Mouse (Mus musculus): Measurements from ENCODE around the gene 1600002K03Rik. TPM values are rescaled to one million over a fixed set of nuclear protein-coding genes. Genes with fewer than 3 reads are reported as not detected.
"Not testable (repeated sequence)": the region's sequence is repeated elsewhere in the genome, so short reads cannot be mapped to it uniquely, and the experiment has no call there.

Gene 1600002K03Rik
- total and polyA plus RNA-seq, 2 experiments, result 5.1 to 10.0 TPM

DNA sequence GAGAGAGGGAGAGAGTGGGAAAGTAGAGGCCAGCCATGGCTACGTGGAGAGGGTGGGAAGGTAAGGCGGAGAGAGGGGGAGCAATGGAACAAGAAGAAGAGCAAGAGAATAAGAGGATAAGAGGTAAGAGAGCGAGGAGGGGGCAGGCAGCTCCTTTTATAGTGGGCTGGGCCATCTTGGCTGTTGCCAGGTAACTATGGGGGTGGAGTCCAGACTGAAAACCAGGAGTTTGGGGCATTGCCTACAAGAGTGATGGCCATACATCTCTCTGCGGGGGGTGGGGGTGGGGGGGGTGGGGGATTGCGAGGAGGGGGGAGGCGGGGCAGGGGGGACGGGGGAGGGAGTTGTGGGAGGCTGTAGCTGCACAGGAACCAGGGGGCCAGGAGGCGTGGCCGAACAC lies 47.9 kb downstream of the 1600002K03Rik start:
- Histone ChIP-seq H3K27me3 (ENCODE audit: control insufficient read depth, insufficient read depth, low read length) (no peaks in the 10 kb centered on the region), H3K36me3 (ENCODE audit: control insufficient read depth, insufficient read depth, low read length) (no peaks in the 10 kb centered on the region), H3K27ac (replicated peaks; ENCODE audit: insufficient read depth, low read depth, low read length) (no peak overlapping the region), H3K9ac (ENCODE audit: low read depth, low read length) (no peak overlapping the region), H3K4me1 (ENCODE audit: control insufficient read depth, insufficient read depth, low read length) (no peaks in the 10 kb centered on the region), H3K79me2 (ENCODE audit: control insufficient read depth, insufficient read depth, low read length) (no peaks in the 10 kb centered on the region), H3K4me3 (ENCODE audit: insufficient read depth, low read depth, low read length) (no peak overlapping the region)
- TF ChIP-seq CTCF (IDR thresholded peaks at IDR 0.05; ENCODE audit: low read depth, low read length) (no peak), POLR2A (IDR thresholded peaks at IDR 0.05; ENCODE audit: extremely low read depth, insufficient read depth, low read length) (no peak)
- WGBS, result 52% methylated on average over 9 of the region's 9 CpGs
- DNase-seq (ENCODE audit: extremely low read depth, low read depth, low spot score), result no peak

DNA sequence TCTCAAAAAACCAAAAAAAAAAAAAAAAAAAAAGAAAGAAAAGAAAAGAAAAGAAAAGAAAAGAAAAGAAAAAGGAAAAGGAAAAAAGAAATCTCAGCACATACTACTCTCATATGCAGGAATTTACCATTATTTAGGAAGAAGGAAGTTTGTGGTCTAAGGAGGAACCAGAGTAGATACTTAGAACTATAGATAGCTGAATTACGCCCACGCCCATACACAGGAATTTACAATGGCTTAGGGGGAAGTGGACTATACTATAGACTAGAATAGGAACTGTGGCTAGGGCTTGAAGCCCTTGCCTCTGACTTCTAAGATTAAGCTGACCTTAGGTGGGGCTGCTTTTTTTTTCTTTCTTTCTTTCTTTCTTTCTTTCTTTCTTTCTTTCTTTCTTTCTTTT lies 50.4 kb downstream of the 1600002K03Rik start:
- not testable (repeated sequence) for H3K27me3 ChIP-seq (ENCODE audit: control insufficient read depth, insufficient read depth, low read length); H3K36me3 ChIP-seq (ENCODE audit: control insufficient read depth, insufficient read depth, low read length); DNase-seq (ENCODE audit: extremely low read depth, low read depth, low spot score); H3K79me2 ChIP-seq (ENCODE audit: control insufficient read depth, insufficient read depth, low read length); H3K27ac ChIP-seq (replicated peaks; ENCODE audit: insufficient read depth, low read depth, low read length); H3K9ac ChIP-seq (ENCODE audit: low read depth, low read length); H3K4me1 ChIP-seq (ENCODE audit: control insufficient read depth, insufficient read depth, low read length); H3K4me3 ChIP-seq (ENCODE audit: insufficient read depth, low read depth, low read length)
- 84% methylated on average over 2 of the region's 2 CpGs for WGBS

Other genes starting within 250 kb of the 1600002K03Rik start
- gene Arid3a, start 245.9 kb upstream of the 1600002K03Rik start, total RNA-seq (2014; rRNA removed), result 0.37 and 0.74 TPM in 2 replicates
- gene Arid3a, start 245.9 kb upstream of the 1600002K03Rik start, polyA plus RNA-seq (2012; rRNA removed), result 0.69 and 1.7 TPM in 2 replicates
- gene Wdr18, start 212.8 kb upstream of the 1600002K03Rik start, total RNA-seq (2014; rRNA removed), result 24.8 TPM in 2 replicates
- 59.8 and 63.3 TPM in 2 replicates for gene Wdr18, start 212.8 kb upstream of the 1600002K03Rik start, polyA plus RNA-seq (2012; rRNA removed)
- 0.18 TPM in 1 of 2 replicates, not detected in the other for gene Grin3b, start 202.2 kb upstream of the 1600002K03Rik start, total RNA-seq (2014; rRNA removed)
- 0.45 TPM in 2 replicates for gene Grin3b, start 202.2 kb upstream of the 1600002K03Rik start, polyA plus RNA-seq (2012; rRNA removed)
- 35.7 and 51.7 TPM in 2 replicates for gene Tmem259, start 188.6 kb upstream of the 1600002K03Rik start, total RNA-seq (2014; rRNA removed)
- 223 and 259 TPM in 2 replicates for gene Tmem259, start 188.6 kb upstream of the 1600002K03Rik start, polyA plus RNA-seq (2012; rRNA removed)
- 5.2 and 6.4 TPM in 2 replicates for gene Cnn2, start 184.4 kb upstream of the 1600002K03Rik start, total RNA-seq (2014; rRNA removed)
- gene Cnn2, start 184.4 kb upstream of the 1600002K03Rik start, polyA plus RNA-seq (2012; rRNA removed), result 6.9 and 9.8 TPM in 2 replicates
- 1.4 and 1.9 TPM in 2 replicates for gene Abca7, start 176.4 kb upstream of the 1600002K03Rik start, total RNA-seq (2014; rRNA removed)
- gene Abca7, start 176.4 kb upstream of the 1600002K03Rik start, polyA plus RNA-seq (2012; rRNA removed), result 3.2 and 3.4 TPM in 2 replicates
- gene Arhgap45, start 156.3 kb upstream of the 1600002K03Rik start, total RNA-seq (2014; rRNA removed), result 4.5 and 4.6 TPM in 2 replicates
- 7.7 and 10.9 TPM in 2 replicates for gene Arhgap45, start 156.3 kb upstream of the 1600002K03Rik start, polyA plus RNA-seq (2012; rRNA removed)
- 26.4 and 39.1 TPM in 2 replicates for gene Polr2e, start 133.1 kb upstream of the 1600002K03Rik start, total RNA-seq (2014; rRNA removed)
- gene Polr2e, start 133.1 kb upstream of the 1600002K03Rik start, polyA plus RNA-seq (2012; rRNA removed), result 71.1 and 74.6 TPM in 2 replicates
- gene Gpx4, start 125.8 kb upstream of the 1600002K03Rik start, total RNA-seq (2014; rRNA removed), result 712 and 752 TPM in 2 replicates
- 535 and 559 TPM in 2 replicates for gene Gpx4, start 125.8 kb upstream of the 1600002K03Rik start, polyA plus RNA-seq (2012; rRNA removed)
- 8.9 and 11.8 TPM in 2 replicates for gene Sbno2, start 67.4 kb upstream of the 1600002K03Rik start, total RNA-seq (2014; rRNA removed)
- 19.2 and 25.9 TPM in 2 replicates for gene Sbno2, start 67.4 kb upstream of the 1600002K03Rik start, polyA plus RNA-seq (2012; rRNA removed)
- gene Stk11, start 57.1 kb upstream of the 1600002K03Rik start, total RNA-seq (2014; rRNA removed), result 71.5 and 75.0 TPM in 2 replicates
- 96.8 and 110 TPM in 2 replicates for gene Stk11, start 57.1 kb upstream of the 1600002K03Rik start, polyA plus RNA-seq (2012; rRNA removed)
- 144 and 218 TPM in 2 replicates for gene Atp5d, start 34.3 kb upstream of the 1600002K03Rik start, total RNA-seq (2014; rRNA removed)
- 1,387 and 1,558 TPM in 2 replicates for gene Atp5d, start 34.3 kb upstream of the 1600002K03Rik start, polyA plus RNA-seq (2012; rRNA removed)
- 0.47 and 0.55 TPM in 2 replicates for gene Cbarp, start 32.1 kb upstream of the 1600002K03Rik start, total RNA-seq (2014; rRNA removed)
- 1.2 TPM in 2 replicates for gene Cbarp, start 32.1 kb upstream of the 1600002K03Rik start, polyA plus RNA-seq (2012; rRNA removed)
- gene Midn, start 24.7 kb upstream of the 1600002K03Rik start, total RNA-seq (2014; rRNA removed), result 6.9 and 11.6 TPM in 2 replicates
- 27.4 and 38.8 TPM in 2 replicates for gene Midn, start 24.7 kb upstream of the 1600002K03Rik start, polyA plus RNA-seq (2012; rRNA removed)
- gene Cirbp, start 7.0 kb upstream of the 1600002K03Rik start, total RNA-seq (2014; rRNA removed), result 19.5 and 25.9 TPM in 2 replicates
- 31.8 and 37.0 TPM in 2 replicates for gene Cirbp, start 7.0 kb upstream of the 1600002K03Rik start, polyA plus RNA-seq (2012; rRNA removed)
- under 0.01 and 0.07 TPM in 2 replicates for gene Efna2, start 6.5 kb downstream of the 1600002K03Rik start, total RNA-seq (2014; rRNA removed)
- gene Efna2, start 6.5 kb downstream of the 1600002K03Rik start, polyA plus RNA-seq (2012; rRNA removed), result 0.26 TPM in 2 replicates
- 7.1 and 8.7 TPM in 2 replicates for gene Mum1, start 53.5 kb downstream of the 1600002K03Rik start, total RNA-seq (2014; rRNA removed)
- gene Mum1, start 53.5 kb downstream of the 1600002K03Rik start, polyA plus RNA-seq (2012; rRNA removed), result 8.4 and 10.1 TPM in 2 replicates
- 165 and 186 TPM in 2 replicates for gene Ndufs7, start 76.2 kb downstream of the 1600002K03Rik start, total RNA-seq (2014; rRNA removed)
- 551 and 560 TPM in 2 replicates for gene Ndufs7, start 76.2 kb downstream of the 1600002K03Rik start, polyA plus RNA-seq (2012; rRNA removed)
- 241 and 277 TPM in 2 replicates for gene Gamt, start 88.1 kb downstream of the 1600002K03Rik start, total RNA-seq (2014; rRNA removed)
- 670 and 715 TPM in 2 replicates for gene Gamt, start 88.1 kb downstream of the 1600002K03Rik start, polyA plus RNA-seq (2012; rRNA removed)
- 38.0 and 39.9 TPM in 2 replicates for gene Dazap1, start 88.5 kb downstream of the 1600002K03Rik start, total RNA-seq (2014; rRNA removed)
- 39.9 and 43.5 TPM in 2 replicates for gene Dazap1, start 88.5 kb downstream of the 1600002K03Rik start, polyA plus RNA-seq (2012; rRNA removed)
- 510 and 571 TPM in 2 replicates for gene Rps15, start 119.5 kb downstream of the 1600002K03Rik start, total RNA-seq (2014; rRNA removed)
- gene Rps15, start 119.5 kb downstream of the 1600002K03Rik start, polyA plus RNA-seq (2012; rRNA removed), result 686 and 1,012 TPM in 2 replicates
- 0.09 and 0.20 TPM in 2 replicates for gene Apc2, start 123.0 kb downstream of the 1600002K03Rik start, total RNA-seq (2014; rRNA removed)
- 0.19 and 0.20 TPM in 2 replicates for gene Apc2, start 123.0 kb downstream of the 1600002K03Rik start, polyA plus RNA-seq (2012; rRNA removed)
- 10.4 and 12.4 TPM in 2 replicates for gene 2310011J03Rik, start 147.6 kb downstream of the 1600002K03Rik start, total RNA-seq (2014; rRNA removed)
- 25.4 and 25.5 TPM in 2 replicates for gene 2310011J03Rik, start 147.6 kb downstream of the 1600002K03Rik start, polyA plus RNA-seq (2012; rRNA removed)
- gene Pcsk4, start 156.6 kb downstream of the 1600002K03Rik start, total RNA-seq (2014; rRNA removed), result 8.8 and 12.5 TPM in 2 replicates
- 19.2 and 21.8 TPM in 2 replicates for gene Pcsk4, start 156.6 kb downstream of the 1600002K03Rik start, polyA plus RNA-seq (2012; rRNA removed)
- 112 and 185 TPM in 2 replicates for gene Reep6, start 157.0 kb downstream of the 1600002K03Rik start, total RNA-seq (2014; rRNA removed)
- 384 and 617 TPM in 2 replicates for gene Reep6, start 157.0 kb downstream of the 1600002K03Rik start, polyA plus RNA-seq (2012; rRNA removed)
- gene Adamtsl5, start 175.5 kb downstream of the 1600002K03Rik start, total RNA-seq (2014; rRNA removed), result 0.28 and 0.40 TPM in 2 replicates
- 1.4 and 1.6 TPM in 2 replicates for gene Adamtsl5, start 175.5 kb downstream of the 1600002K03Rik start, polyA plus RNA-seq (2012; rRNA removed)
- 0.60 and 1.4 TPM in 2 replicates for gene Plk5, start 183.5 kb downstream of the 1600002K03Rik start, total RNA-seq (2014; rRNA removed)
- 3.5 and 6.6 TPM in 2 replicates for gene Plk5, start 183.5 kb downstream of the 1600002K03Rik start, polyA plus RNA-seq (2012; rRNA removed)
- gene Mex3d, start 214.7 kb downstream of the 1600002K03Rik start, total RNA-seq (2014; rRNA removed), result 1.0 and 2.6 TPM in 2 replicates
- gene Mex3d, start 214.7 kb downstream of the 1600002K03Rik start, polyA plus RNA-seq (2012; rRNA removed), result 2.1 and 2.4 TPM in 2 replicates
- gene Mbd3, start 226.6 kb downstream of the 1600002K03Rik start, total RNA-seq (2014; rRNA removed), result 21.1 and 32.8 TPM in 2 replicates
- gene Mbd3, start 226.6 kb downstream of the 1600002K03Rik start, polyA plus RNA-seq (2012; rRNA removed), result 73.5 and 76.7 TPM in 2 replicates
- gene Uqcr11, start 233.9 kb downstream of the 1600002K03Rik start, total RNA-seq (2014; rRNA removed), result 1,362 and 1,401 TPM in 2 replicates
- gene Uqcr11, start 233.9 kb downstream of the 1600002K03Rik start, polyA plus RNA-seq (2012; rRNA removed), result 2,210 and 2,521 TPM in 2 replicates

Data from liver, adult 2 months (tissue).